Mouse (Mus musculus) ES-E14 (cell line): ENCODE measurements around the gene Zkscan5. TPM values are rescaled to one million over a fixed set of nuclear protein-coding genes. Genes with fewer than 3 reads are reported as not detected.

Experiments
- DNase-seq: peaks from one replicate; pipeline ENCODE4 v3.0.0-alpha.2; 2013; ENCODE audit warnings: low read depth, low spot score
- H3K27ac ChIP-seq: 2 replicates; pipeline ENCODE4 v1.5.1; 2012; ENCODE audit warnings: low read depth, mild to moderate bottlenecking, low read length, moderate library complexity, mixed read lengths; ENCODE audit not compliant: poor library complexity, insufficient read depth, severe bottlenecking
- H3K36me3 ChIP-seq: 2 replicates; pipeline ENCODE4 v1.6.1; 2012; ENCODE audit warnings: mild to moderate bottlenecking, low read length, moderate library complexity, mixed read lengths; ENCODE audit not compliant: control insufficient read depth, poor library complexity, insufficient read depth, severe bottlenecking
- H3K4me1 ChIP-seq, 2 experiments: fragments of 150-350 bp in 1 of 2; sonication (generic) in 1 of 2; 2 replicates each; pipeline ENCODE4 v1.6.1; 2012; ENCODE audit warnings: low read length in 2 of 2, mild to moderate bottlenecking in 1 of 2, mixed read lengths in 1 of 2; ENCODE audit not compliant: control insufficient read depth in 2 of 2, insufficient read depth in 2 of 2, poor library complexity in 1 of 2
- H3K4me3 ChIP-seq, 2 experiments: fragments of 150-350 bp in 1 of 2; sonication (generic) in 1 of 2; 2 replicates each; pipeline ENCODE4 v1.5.1; 2012; ENCODE audit warnings: low read length in 2 of 2, low read depth in 1 of 2, mild to moderate bottlenecking in 1 of 2, mixed read lengths in 1 of 2; ENCODE audit not compliant: insufficient read depth in 1 of 2, poor library complexity in 1 of 2, severe bottlenecking in 1 of 2
- H3K9ac ChIP-seq: 2 replicates; pipeline ENCODE4 v1.6.1; 2012; ENCODE audit warnings: low read depth, mild to moderate bottlenecking, low read length, mixed read lengths; ENCODE audit not compliant: poor library complexity, insufficient read depth, severe bottlenecking
- H3K9me3 ChIP-seq: fragments of 150-350 bp; sonication (generic); 2 replicates; pipeline ENCODE4 v1.6.1; 2012; ENCODE audit warnings: low read depth, mild to moderate bottlenecking, low read length; ENCODE audit not compliant: control insufficient read depth, insufficient read depth
- CHD2 ChIP-seq: IDR thresholded peaks from 2 replicates; pipeline ENCODE4 v1.6.1; 2014; ENCODE audit warnings: mild to moderate bottlenecking, low read depth, low read length, inconsistent platforms
- HCFC1 ChIP-seq: IDR thresholded peaks from 2 replicates; pipeline ENCODE4 v1.6.1; 2012; ENCODE audit warnings: low read length, inconsistent platforms, borderline replicate concordance; ENCODE audit not compliant: insufficient read depth
- MAFK ChIP-seq: IDR thresholded peaks from 2 replicates; pipeline ENCODE4 v1.6.1; 2014; ENCODE audit warnings: mild to moderate bottlenecking, low read depth, low read length, inconsistent platforms; ENCODE audit not compliant: insufficient read depth
- ZC3H11A ChIP-seq: IDR thresholded peaks from 2 replicates; pipeline ENCODE4 v1.6.1; 2012; ENCODE audit warnings: low read depth, mild to moderate bottlenecking, inconsistent platforms, low read length, borderline replicate concordance
- ZNF384 ChIP-seq: IDR thresholded peaks from 2 replicates; pipeline ENCODE4 v1.6.1; 2012; ENCODE audit warnings: low read depth, low read length, inconsistent platforms
- in situ Hi-C, 2 experiments: fragments of 600-800 bp; cut with MboI; formaldehyde crosslinking; loops; one replicate each; pipeline ENCODE4 v1.15.1; 2025; ENCODE audit warnings: low sequenced_read_pairs in 2 of 2, inconsistent platforms in 1 of 2; ENCODE audit not compliant: unreplicated experiment in 2 of 2
- total RNA-seq: library from RNA; depleted of rRNA; stranded (reverse); fragments of 300-350 nt; gene quantifications from 2 replicates; pipeline ENCODE4 v1.2.3, GENCODE M21; 2012; rRNA removed

Zkscan5 gene
- total RNA-seq, 1 experiment = 16.9 TPM

DNA sequence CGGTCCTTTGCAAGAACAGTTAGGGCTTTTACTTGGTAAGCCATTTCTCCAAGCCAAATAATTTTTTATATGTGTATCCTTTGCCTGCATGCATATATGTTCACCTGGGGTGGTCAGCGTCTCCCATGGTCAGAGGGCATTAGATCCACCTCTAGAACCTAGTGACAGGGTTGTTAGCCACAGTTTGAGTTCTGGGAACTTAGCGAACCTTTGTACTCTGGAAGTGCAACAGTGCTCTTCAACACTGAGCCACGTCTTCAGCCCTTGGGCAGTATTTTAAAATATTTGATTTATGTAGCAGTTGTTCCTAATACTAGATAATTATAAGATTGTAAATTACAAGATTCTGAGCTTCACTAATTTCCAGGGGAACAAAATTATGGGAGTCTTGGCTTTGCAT is 26.3 kb downstream of the Zkscan5 start:
- Histone ChIP-seq H3K4me1 (peaks cover 0 to 7% of the 10 kb centered on the region in 2 experiments; a peak in 2 of 4 replicates), H3K27ac (no peak overlapping the region; the same call in 1 of the 2 replicates), H3K9me3 (no peaks in the 10 kb centered on the region), H3K9ac (no peak overlapping the region), H3K4me3 (peak overlapping the region in 1 of 2 experiments; percentile 73; a peak in 2 of 4 replicates), H3K36me3 (peaks cover 23% of the 10 kb centered on the region)
- in situ Hi-C loops = no loop called here
- no peak for DNase-seq
- TF ChIP-seq ZC3H11A = no peak
- no peak for TF ChIP-seq MAFK
- TF ChIP-seq ZNF384 = no peak
- TF ChIP-seq CHD2 = no peak
- no peak for TF ChIP-seq HCFC1

DNA sequence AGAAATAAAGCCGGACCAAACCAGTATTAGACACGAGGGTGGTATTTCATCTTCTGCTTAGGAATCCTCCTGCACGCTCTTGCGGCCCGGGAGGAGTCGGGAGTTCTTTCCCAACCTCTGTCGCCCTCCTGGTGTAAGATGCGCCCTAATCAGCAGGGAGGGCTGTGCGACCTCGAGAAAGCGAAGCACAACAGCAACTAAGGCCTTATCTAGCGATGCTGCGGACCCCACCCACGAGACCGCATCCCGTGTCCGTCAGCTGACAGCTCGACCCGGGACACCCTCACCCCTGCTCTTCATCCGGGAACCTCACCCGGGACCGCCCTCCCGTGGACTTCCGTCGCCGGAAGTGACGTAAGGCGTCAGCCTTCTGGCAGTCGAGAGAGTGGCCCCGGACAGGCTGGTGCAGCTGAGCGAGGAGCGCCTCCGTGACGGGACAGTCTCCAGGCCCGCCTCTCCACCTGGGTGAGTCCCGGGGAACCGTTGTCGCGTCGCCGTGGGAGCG is 27.1 kb downstream of the Zkscan5 start, which contains the start of gene Zfp655:
Gene Zfp655, plus strand, starts transcription at position 349 of the 505 bp plus-strand sequence.
- Histone ChIP-seq H3K27ac (peak within 1 kb of the TSS; percentile 76), H3K4me3 (peak within 1 kb of the TSS; percentile 73 to 89), H3K4me1 (peaks cover 0 to 7% of the 10 kb centered on the region in 2 experiments; a peak in 2 of 4 replicates), H3K9ac (peak within 1 kb of the TSS; percentile 95), H3K9me3 (no peaks in the 10 kb centered on the region), H3K36me3 (peaks cover 27% of the 10 kb centered on the region)
- in situ Hi-C loops = no loop called here
- peak; percentile 95 for DNase-seq
- TF ChIP-seq HCFC1 (peak; percentile 57; the same call in 1 of the 2 replicates), CHD2 (no peak)

DNA sequence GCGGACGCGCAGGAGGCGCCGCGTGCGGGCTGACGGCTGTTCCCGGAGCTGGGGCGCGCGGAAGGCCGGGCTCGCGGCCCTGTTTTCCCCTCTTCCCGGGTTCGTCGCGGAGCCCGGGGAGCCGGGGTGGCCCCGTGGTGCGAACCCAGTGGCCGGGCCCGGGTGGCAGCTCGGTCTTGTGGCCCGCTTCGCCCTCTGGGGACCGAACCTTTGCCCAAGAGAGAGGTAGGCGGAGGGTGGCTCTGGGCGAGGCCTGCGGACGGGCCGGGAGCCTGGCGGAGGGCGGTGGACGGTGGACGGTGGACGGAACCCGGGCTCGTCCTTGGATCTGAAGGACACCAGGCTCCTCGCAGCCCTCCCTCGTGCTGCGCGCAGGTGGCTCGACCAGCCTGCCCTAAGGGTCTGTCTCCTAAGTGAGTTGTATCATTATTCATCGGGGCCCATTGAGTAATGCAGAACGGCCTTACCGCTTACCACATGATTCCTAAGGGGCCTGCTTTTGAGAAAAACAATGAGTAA is 27.6 kb downstream of the Zkscan5 start:
- DNase-seq = no peak
- Histone ChIP-seq H3K4me3 (peak overlapping the region; percentile 73 to 89), H3K9ac (peak overlapping the region; percentile 95), H3K36me3 (peaks cover 31% of the 10 kb centered on the region), H3K4me1 (peaks cover 0 to 7% of the 10 kb centered on the region in 2 experiments; a peak in 2 of 4 replicates), H3K9me3 (no peaks in the 10 kb centered on the region), H3K27ac (peak overlapping the region; percentile 59; the same call in 1 of the 2 replicates)
- no peak for TF ChIP-seq CHD2
- TF ChIP-seq ZNF384 = no peak
- no peak for TF ChIP-seq HCFC1
- no peak for TF ChIP-seq ZC3H11A
- TF ChIP-seq MAFK = no peak
- in situ Hi-C loops = no loop called here

DNA sequence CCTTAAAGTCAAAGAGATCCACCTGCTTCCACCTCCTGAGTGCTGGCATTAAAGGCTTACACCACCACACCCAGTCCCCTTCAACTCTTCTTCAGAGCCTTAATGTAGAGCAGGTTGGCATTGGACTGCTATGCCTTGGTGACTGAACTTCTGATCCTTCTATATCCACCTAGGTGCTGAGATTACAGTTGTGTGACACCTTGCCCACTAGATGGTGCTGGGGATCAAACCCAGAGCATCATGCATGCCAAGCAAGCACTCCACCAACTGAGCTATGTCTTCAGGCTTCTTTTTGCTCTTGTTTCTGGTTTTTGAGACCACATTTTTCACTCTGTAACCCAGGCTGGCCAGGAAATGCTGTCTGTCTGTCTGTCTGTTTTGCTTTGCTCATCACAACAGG is 30.3 kb downstream of the Zkscan5 start:
- Histone ChIP-seq H3K4me1 (peaks cover 0 to 7% of the 10 kb centered on the region in 2 experiments; a peak in 2 of 4 replicates), H3K4me3 (no peak overlapping the region), H3K9me3 (no peaks in the 10 kb centered on the region), H3K9ac (no peak overlapping the region), H3K27ac (no peak overlapping the region), H3K36me3 (peaks cover 39% of the 10 kb centered on the region)
- DNase-seq = no peak
- TF ChIP-seq CHD2 = no peak
- TF ChIP-seq ZNF384 = no peak
- no peak for TF ChIP-seq HCFC1
- TF ChIP-seq ZC3H11A = no peak
- TF ChIP-seq MAFK = no peak
- in situ Hi-C loops = no loop called here

DNA sequence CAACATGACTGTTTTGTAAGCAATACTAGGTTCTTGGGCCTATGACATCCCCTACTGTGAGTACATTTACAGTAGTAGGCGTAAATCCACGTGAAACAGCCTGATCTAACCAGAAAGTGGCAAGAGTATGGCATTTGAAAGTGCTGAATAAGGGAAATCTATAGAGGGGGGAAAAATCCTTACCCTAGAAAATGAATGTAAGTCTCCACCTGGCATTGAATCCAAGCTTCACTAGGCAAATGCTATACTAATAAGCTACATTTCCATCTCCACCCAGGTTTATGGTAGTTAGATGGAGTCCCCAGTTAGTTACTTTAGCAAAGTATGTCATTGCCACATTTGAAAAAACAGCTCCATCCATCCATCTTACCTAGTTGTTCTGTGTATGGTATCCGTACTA is 45.2 kb downstream of the Zkscan5 start:
- no peaks in the 10 kb centered on the region for H3K9me3 ChIP-seq
- no peaks in the 10 kb centered on the region for H3K4me1 ChIP-seq
- no peak overlapping the region for H3K9ac ChIP-seq
- TF ChIP-seq MAFK (peak; percentile 71), HCFC1 (no peak)
- no peak for DNase-seq
- H3K4me3 ChIP-seq = no peak overlapping the region
- H3K36me3 ChIP-seq = peaks cover 18% of the 10 kb centered on the region
- in situ Hi-C loops = no loop called here
- H3K27ac ChIP-seq = no peak overlapping the region

Other genes with a start within 250 kb of the Zkscan5 start
- 17.9 and 19.2 TPM in 2 replicates for gene Smurf1, start 238.7 kb upstream of the Zkscan5 start, total RNA-seq
- not detected in 2 replicates for gene Gm4871, start 171.8 kb upstream of the Zkscan5 start, total RNA-seq
- not detected in 2 replicates for gene 1700018F24Rik, start 161.6 kb upstream of the Zkscan5 start, total RNA-seq
- gene Arpc1a, start 120.7 kb upstream of the Zkscan5 start, total RNA-seq = 48.2 and 65.4 TPM in 2 replicates
- 0.21 and 0.58 TPM in 2 replicates for gene Kpna7, start 120.5 kb upstream of the Zkscan5 start, total RNA-seq
- 185 and 249 TPM in 2 replicates for gene Arpc1b, start 90.3 kb upstream of the Zkscan5 start, total RNA-seq
- 89.3 and 108 TPM in 2 replicates for gene Pdap1, start 64.3 kb upstream of the Zkscan5 start, total RNA-seq
- gene Bud31, start 64.2 kb upstream of the Zkscan5 start, total RNA-seq = 124 and 168 TPM in 2 replicates
- 12.8 and 14.3 TPM in 2 replicates for gene Ptcd1, start 37.5 kb upstream of the Zkscan5 start, total RNA-seq
- gene Cpsf4, start 37.3 kb upstream of the Zkscan5 start, total RNA-seq = 73.2 and 74.4 TPM in 2 replicates
- gene Atp5j2, start 12.5 kb upstream of the Zkscan5 start, total RNA-seq = 537 and 605 TPM in 2 replicates
- gene Zkscan14, start 2.7 kb upstream of the Zkscan5 start, total RNA-seq = 5.5 TPM in 2 replicates
- 31.4 and 36.1 TPM in 2 replicates for gene Zfp655, start 27.2 kb downstream of the Zkscan5 start, total RNA-seq
- gene Zscan25, start 75.9 kb downstream of the Zkscan5 start, total RNA-seq = 16.8 and 22.5 TPM in 2 replicates
- not detected in 2 replicates for gene Cyp3a57, start 140.7 kb downstream of the Zkscan5 start, total RNA-seq